Mouse (Mus musculus): Measurements from ENCODE around the gene Gm3625. TPM values are rescaled to one million over a fixed set of nuclear protein-coding genes. Genes with fewer than 3 reads are reported as not detected.

Gene Gm3625
- not detected in 2 replicates for polyA plus RNA-seq (2015; fragmentation: Nextera tagmentation; extraction: Ambion mirVana)

DNA sequence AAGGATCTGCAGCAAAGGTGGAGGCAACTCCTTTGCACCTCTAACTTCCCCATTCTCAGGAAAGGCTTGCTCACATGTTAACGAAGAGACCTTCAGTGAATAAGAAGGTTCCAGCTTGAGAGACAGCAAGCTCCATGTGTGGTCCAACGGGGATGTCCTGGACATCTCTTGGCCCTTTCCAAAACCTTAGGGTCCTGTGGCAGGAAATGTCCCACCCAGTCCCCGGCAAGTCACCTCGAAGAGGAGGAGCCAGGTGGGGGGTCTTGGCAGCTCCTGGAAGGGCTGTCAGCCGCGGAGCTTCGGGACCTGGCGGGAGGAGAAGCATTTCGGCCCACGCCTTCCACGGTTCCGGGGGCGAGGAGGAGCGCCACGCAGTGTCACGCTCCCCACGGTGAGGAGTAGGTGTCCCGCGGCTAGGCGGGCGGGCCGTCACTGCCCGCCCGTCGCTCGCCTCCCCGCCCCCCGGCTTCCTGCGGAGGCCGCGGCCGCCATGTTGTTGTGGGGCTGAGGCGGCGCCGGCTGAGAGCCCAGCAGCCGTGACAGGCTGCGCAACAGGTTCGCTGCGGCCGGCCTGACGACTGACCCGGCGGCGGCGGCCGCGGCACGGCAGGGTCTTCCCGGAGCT is at the start of gene Gm3625, which contains the start of gene Itsn2:
TSS of gene Gm3625 (minus strand) at position 387 of the 625 bp plus-strand sequence.
TSS of gene Itsn2 (plus strand) at position 98 of the 625 bp plus-strand sequence.
- no peaks in the 10 kb centered on the region for H3K36me3 ChIP-seq (ENCODE audit: control insufficient read depth, insufficient read depth, low read length)
- H3K9ac ChIP-seq (ENCODE audit: low read depth, low read length): peak within 1 kb of the TSS; percentile 85
- WGBS: 0% methylated on average over 16 of the region's 49 CpGs
- peak within 1 kb of the TSS; percentile 74 for H3K27ac ChIP-seq (ENCODE audit: low read length)
- peak; percentile 90 for ATAC-seq
- H3K27me3 ChIP-seq (ENCODE audit: control insufficient read depth, insufficient read depth, low read depth, low read length): no peaks in the 10 kb centered on the region
- no peaks in the 10 kb centered on the region for H3K9me3 ChIP-seq (replicated peaks; ENCODE audit: control insufficient read depth, low read length, poor library complexity, severe bottlenecking)
- H3K4me3 ChIP-seq (ENCODE audit: low read depth, low read length): peak within 1 kb of the TSS; percentile 95
- peaks cover 21% of the 10 kb centered on the region for H3K4me1 ChIP-seq (ENCODE audit: control insufficient read depth, insufficient read depth, low read length)
- peak within 1 kb of the TSS; percentile 65 for H3K4me2 ChIP-seq (ENCODE audit: low read length)

- 98% methylated on average over 1 of the region's 1 CpGs for WGBS
- Histone ChIP-seq H3K4me3 (ENCODE audit: low read depth, low read length) (no peak overlapping the region), H3K9ac (ENCODE audit: low read depth, low read length) (no peak overlapping the region), H3K27ac (ENCODE audit: low read length) (no peak overlapping the region), H3K4me1 (ENCODE audit: control insufficient read depth, insufficient read depth, low read length) (no peaks in the 10 kb centered on the region), H3K36me3 (ENCODE audit: control insufficient read depth, insufficient read depth, low read length) (peaks cover 21% of the 10 kb centered on the region), H3K27me3 (ENCODE audit: control insufficient read depth, insufficient read depth, low read depth, low read length) (no peaks in the 10 kb centered on the region), H3K9me3 (replicated peaks; ENCODE audit: control insufficient read depth, low read length, poor library complexity, severe bottlenecking) (no peaks in the 10 kb centered on the region), H3K4me2 (ENCODE audit: low read length) (no peak overlapping the region)
- ATAC-seq: no peak
These were observed 48.0 kb upstream of the Gm3625 start for GRCm38 (mm10) chr12:4640737-4641136.

DNA sequence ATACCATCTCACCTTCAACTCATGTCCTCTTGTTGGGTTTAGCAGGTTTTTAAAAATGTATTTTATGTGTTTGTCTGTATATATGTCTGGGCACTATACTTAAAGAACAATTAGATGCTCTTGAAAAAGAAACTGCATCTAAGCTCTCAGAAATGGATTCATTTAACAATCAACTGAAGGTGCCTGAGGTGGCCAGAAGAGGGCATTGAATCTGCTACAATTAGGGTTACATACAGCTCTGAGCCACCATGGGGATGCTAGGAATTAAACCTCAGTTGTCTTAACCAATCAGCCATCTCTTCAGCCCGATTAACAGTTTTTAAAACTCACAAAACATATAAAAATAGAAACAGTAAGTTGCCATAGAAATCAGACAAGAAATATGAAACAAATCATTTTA is 45.7 kb upstream of the Gm3625 start:
- Histone ChIP-seq H3K4me1 (ENCODE audit: control insufficient read depth, insufficient read depth, low read length) (no peaks in the 10 kb centered on the region), H3K9me3 (replicated peaks; ENCODE audit: control insufficient read depth, low read length, poor library complexity, severe bottlenecking) (no peaks in the 10 kb centered on the region), H3K36me3 (ENCODE audit: control insufficient read depth, insufficient read depth, low read length) (peaks cover 34% of the 10 kb centered on the region), H3K4me3 (ENCODE audit: low read depth, low read length) (no peak overlapping the region), H3K27me3 (ENCODE audit: control insufficient read depth, insufficient read depth, low read depth, low read length) (no peaks in the 10 kb centered on the region), H3K9ac (ENCODE audit: low read depth, low read length) (no peak overlapping the region), H3K4me2 (ENCODE audit: low read length) (no peak overlapping the region), H3K27ac (ENCODE audit: low read length) (no peak overlapping the region)
- no peak for ATAC-seq
- 94% methylated on average over 1 of the region's 1 CpGs for WGBS

GRCm38 (mm10) chr12:4632957-4633356 is 40.2 kb upstream of the Gm3625 start:
- ATAC-seq: no peak
- Histone ChIP-seq H3K9ac (ENCODE audit: low read depth, low read length) (no peak overlapping the region), H3K36me3 (ENCODE audit: control insufficient read depth, insufficient read depth, low read length) (peaks cover 43% of the 10 kb centered on the region), H3K4me2 (ENCODE audit: low read length) (no peak overlapping the region), H3K9me3 (replicated peaks; ENCODE audit: control insufficient read depth, low read length, poor library complexity, severe bottlenecking) (no peaks in the 10 kb centered on the region), H3K27ac (ENCODE audit: low read length) (no peak overlapping the region), H3K27me3 (ENCODE audit: control insufficient read depth, insufficient read depth, low read depth, low read length) (no peaks in the 10 kb centered on the region), H3K4me3 (ENCODE audit: low read depth, low read length) (no peak overlapping the region), H3K4me1 (ENCODE audit: control insufficient read depth, insufficient read depth, low read length) (no peaks in the 10 kb centered on the region)
- WGBS: 90% methylated on average over 8 of the region's 8 CpGs

DNA sequence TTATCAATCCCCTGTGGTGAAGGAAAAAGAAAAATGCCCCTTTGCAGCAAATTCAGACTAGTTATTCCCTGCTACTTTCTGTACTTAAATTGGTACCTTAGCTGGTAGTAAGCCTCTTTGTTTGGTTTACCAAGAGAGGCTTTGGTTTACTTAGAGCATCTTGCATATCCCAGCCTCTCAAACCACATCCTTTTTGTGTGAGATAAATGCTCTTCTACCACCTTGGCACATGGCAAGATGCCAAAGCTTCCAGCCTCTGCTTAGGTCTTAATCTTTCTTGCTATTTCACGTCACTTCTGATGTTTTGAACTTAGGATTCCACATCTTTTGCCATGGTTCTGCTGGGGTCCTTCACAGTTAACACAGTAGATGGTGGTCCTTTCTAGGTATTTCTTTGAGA is 31.5 kb upstream of the Gm3625 start:
- Histone ChIP-seq H3K9me3 (replicated peaks; ENCODE audit: control insufficient read depth, low read length, poor library complexity, severe bottlenecking) (no peaks in the 10 kb centered on the region), H3K36me3 (ENCODE audit: control insufficient read depth, insufficient read depth, low read length) (peaks cover 2% of the 10 kb centered on the region; the same call in 1 of the 2 replicates), H3K4me3 (ENCODE audit: low read depth, low read length) (no peak overlapping the region), H3K9ac (ENCODE audit: low read depth, low read length) (no peak overlapping the region), H3K27me3 (ENCODE audit: control insufficient read depth, insufficient read depth, low read depth, low read length) (no peaks in the 10 kb centered on the region), H3K4me2 (ENCODE audit: low read length) (no peak overlapping the region), H3K4me1 (ENCODE audit: control insufficient read depth, insufficient read depth, low read length) (no peaks in the 10 kb centered on the region), H3K27ac (ENCODE audit: low read length) (no peak overlapping the region)
- 58% methylated on average over 1 of the region's 1 CpGs for WGBS
- ATAC-seq: no peak

- H3K27me3 ChIP-seq (ENCODE audit: control insufficient read depth, insufficient read depth, low read depth, low read length): no peaks in the 10 kb centered on the region
- no peak overlapping the region for H3K4me3 ChIP-seq (ENCODE audit: low read depth, low read length)
- no peak for ATAC-seq
- H3K4me2 ChIP-seq (ENCODE audit: low read length): no peak overlapping the region
- no peaks in the 10 kb centered on the region for H3K9me3 ChIP-seq (replicated peaks; ENCODE audit: control insufficient read depth, low read length, poor library complexity, severe bottlenecking)
- H3K27ac ChIP-seq (ENCODE audit: low read length): no peak overlapping the region
- H3K36me3 ChIP-seq (ENCODE audit: control insufficient read depth, insufficient read depth, low read length): no peaks in the 10 kb centered on the region
- WGBS: 81% methylated on average over 2 of the region's 2 CpGs
- no peaks in the 10 kb centered on the region for H3K4me1 ChIP-seq (ENCODE audit: control insufficient read depth, insufficient read depth, low read length)
- no peak overlapping the region for H3K9ac ChIP-seq (ENCODE audit: low read depth, low read length)
These were observed 22.0 kb upstream of the Gm3625 start for GRCm38 (mm10) chr12:4614722-4615121.

DNA sequence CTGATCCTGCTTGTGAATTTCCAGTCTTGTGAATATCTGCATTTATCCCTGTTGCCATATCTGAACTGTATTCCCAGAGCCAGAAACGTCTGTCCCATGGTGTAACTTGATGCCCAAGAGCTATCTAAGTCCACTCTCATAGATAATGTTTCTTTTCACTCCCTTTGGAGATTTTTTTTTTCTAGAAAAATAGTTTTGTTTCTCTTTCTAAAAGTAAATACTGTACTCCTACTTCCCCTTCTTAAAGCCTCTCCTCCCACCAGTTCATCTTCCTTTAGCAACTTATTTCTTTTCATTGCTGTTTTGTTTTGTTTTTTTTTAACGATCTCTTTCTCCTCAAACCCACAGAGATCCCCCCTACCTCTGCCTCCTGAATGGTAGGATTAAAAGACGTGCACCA is 13.9 kb upstream of the Gm3625 start:
- no peaks in the 10 kb centered on the region for H3K36me3 ChIP-seq (ENCODE audit: control insufficient read depth, insufficient read depth, low read length)
- no peak overlapping the region for H3K27ac ChIP-seq (ENCODE audit: low read length)
- H3K9me3 ChIP-seq (replicated peaks; ENCODE audit: control insufficient read depth, low read length, poor library complexity, severe bottlenecking): no peaks in the 10 kb centered on the region
- H3K9ac ChIP-seq (ENCODE audit: low read depth, low read length): no peak overlapping the region
- ATAC-seq: no peak
- H3K4me1 ChIP-seq (ENCODE audit: control insufficient read depth, insufficient read depth, low read length): no peaks in the 10 kb centered on the region
- H3K4me2 ChIP-seq (ENCODE audit: low read length): no peak overlapping the region
- WGBS: 31% methylated on average over 3 of the region's 3 CpGs
- H3K4me3 ChIP-seq (ENCODE audit: low read depth, low read length): no peak overlapping the region
- H3K27me3 ChIP-seq (ENCODE audit: control insufficient read depth, insufficient read depth, low read depth, low read length): no peaks in the 10 kb centered on the region

- 81% methylated on average over 4 of the region's 4 CpGs for WGBS
- no peak overlapping the region for H3K27ac ChIP-seq (ENCODE audit: low read length)
These were observed 7.0 kb upstream of the Gm3625 start for GRCm38 (mm10) chr12:4599713-4600112.

DNA sequence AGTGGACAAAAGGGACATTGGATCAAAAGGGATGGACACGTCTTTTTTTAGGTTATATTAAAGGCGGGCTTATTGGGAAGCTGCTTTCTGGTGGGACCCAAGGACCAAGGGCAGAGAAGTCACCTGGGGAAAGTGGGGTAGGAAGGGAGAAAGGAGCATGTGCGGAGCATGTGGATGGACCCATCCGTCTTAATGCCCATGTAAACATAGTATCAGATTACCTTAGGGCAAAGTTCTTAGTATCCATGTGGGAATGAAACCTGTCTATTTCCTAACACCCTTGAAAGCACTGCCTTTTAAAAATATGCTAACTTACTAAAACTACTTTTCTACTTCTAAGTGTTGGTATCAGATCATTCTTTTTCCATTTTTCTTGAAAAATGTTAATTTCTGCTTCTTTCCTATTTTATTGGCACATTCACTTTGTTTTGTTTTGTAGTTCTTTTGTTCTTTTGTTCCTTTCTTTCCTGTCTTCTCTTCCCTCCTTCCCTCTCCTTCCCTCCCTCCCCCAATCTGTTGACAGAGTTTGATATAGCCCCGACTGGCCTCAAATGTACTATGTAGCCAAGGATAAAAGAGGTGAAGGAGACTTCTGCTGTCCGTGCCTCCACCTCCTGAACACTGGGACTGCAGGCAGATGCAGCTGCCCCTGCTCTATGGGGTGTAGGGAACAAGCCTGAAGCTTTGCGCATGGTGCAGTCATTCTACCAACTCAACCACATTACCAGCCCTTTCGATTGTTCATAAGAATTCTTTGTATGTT is 6.1 kb upstream of the Gm3625 start:
- H3K9ac ChIP-seq (ENCODE audit: low read depth, low read length): no peak overlapping the region
- H3K36me3 ChIP-seq (ENCODE audit: control insufficient read depth, insufficient read depth, low read length): no peaks in the 10 kb centered on the region
- H3K4me2 ChIP-seq (ENCODE audit: low read length): no peak overlapping the region
- H3K4me1 ChIP-seq (ENCODE audit: control insufficient read depth, insufficient read depth, low read length): peaks cover 13% of the 10 kb centered on the region
- WGBS: 66% methylated on average over 8 of the region's 8 CpGs
- ATAC-seq: no peak
- no peak overlapping the region for H3K27ac ChIP-seq (ENCODE audit: low read length)
- no peaks in the 10 kb centered on the region for H3K9me3 ChIP-seq (replicated peaks; ENCODE audit: control insufficient read depth, low read length, poor library complexity, severe bottlenecking)
- H3K4me3 ChIP-seq (ENCODE audit: low read depth, low read length): no peak overlapping the region
- no peaks in the 10 kb centered on the region for H3K27me3 ChIP-seq (ENCODE audit: control insufficient read depth, insufficient read depth, low read depth, low read length)

More at GRCm38 (mm10) chr12:4599713-4600112, 7.0 kb upstream of the Gm3625 start:
- Histone ChIP-seq H3K36me3 (ENCODE audit: control insufficient read depth, insufficient read depth, low read length) (no peaks in the 10 kb centered on the region), H3K9me3 (replicated peaks; ENCODE audit: control insufficient read depth, low read length, poor library complexity, severe bottlenecking) (no peaks in the 10 kb centered on the region), H3K9ac (ENCODE audit: low read depth, low read length) (no peak overlapping the region), H3K27me3 (ENCODE audit: control insufficient read depth, insufficient read depth, low read depth, low read length) (no peaks in the 10 kb centered on the region), H3K4me2 (ENCODE audit: low read length) (no peak overlapping the region), H3K4me3 (ENCODE audit: low read depth, low read length) (no peak overlapping the region), H3K4me1 (ENCODE audit: control insufficient read depth, insufficient read depth, low read length) (peaks cover 9% of the 10 kb centered on the region; the same call in 1 of the 2 replicates)
- ATAC-seq: no peak
